Mouse (Mus musculus) intestine, postnatal 0 days (tissue): Measurements from ENCODE around the gene I830077J02Rik. TPM values are rescaled to one million over a fixed set of nuclear protein-coding genes. Genes with fewer than 3 reads are reported as not detected.
A peak's percentile ranks its signal among the peaks of the same experiment; 100 is the strongest.

Experiments
- ATAC-seq: fragments of 200-750 bp; cut with Nextera tagmentation; 2 replicates; pipeline ENCODE4 v1.8.0; 2017; ENCODE audit warnings: mild to moderate bottlenecking, moderate TSS enrichment, moderate library complexity
- H3K27ac ChIP-seq: fragments of 300-500 bp; sonication (generic); 2 replicates; pipeline ENCODE4 v1.5.1; 2014; ENCODE audit warnings: mild to moderate bottlenecking, low read depth, low read length, moderate library complexity
- H3K27me3 ChIP-seq: fragments of 300-500 bp; sonication (generic); replicated peaks from 2 replicates; pipeline ENCODE4 v1.6.1; 2014; ENCODE audit warnings: low read length, mixed read lengths; ENCODE audit not compliant: control insufficient read depth, insufficient read depth
- H3K36me3 ChIP-seq: fragments of 300-500 bp; sonication (generic); 2 replicates; pipeline ENCODE4 v1.6.1; 2014; ENCODE audit warnings: mild to moderate bottlenecking, moderate library complexity; ENCODE audit not compliant: control insufficient read depth, insufficient read depth
- H3K4me1 ChIP-seq: fragments of 300-500 bp; sonication (generic); replicated peaks from 2 replicates; pipeline ENCODE4 v1.6.1; 2014; ENCODE audit warnings: antibody characterized with exemption, low read length, mixed read lengths; ENCODE audit not compliant: control insufficient read depth, insufficient read depth
- H3K4me2 ChIP-seq: fragments of 300-500 bp; sonication (generic); replicated peaks from 2 replicates; pipeline ENCODE4 v1.6.1; 2014; ENCODE audit warnings: low read depth, mild to moderate bottlenecking, moderate library complexity
- H3K4me3 ChIP-seq: fragments of 300-500 bp; sonication (generic); 2 replicates; pipeline ENCODE4 v1.5.1; 2014; ENCODE audit warnings: low read depth, low read length
- H3K9ac ChIP-seq: fragments of 300-500 bp; sonication (generic); 2 replicates; pipeline ENCODE4 v1.6.1; 2014; ENCODE audit warnings: mild to moderate bottlenecking, low read depth, low read length
- H3K9me3 ChIP-seq: fragments of 300-500 bp; sonication (generic); 2 replicates; pipeline ENCODE4 v1.6.1; 2016; ENCODE audit warnings: mixed run types; ENCODE audit not compliant: control insufficient read depth
- CTCF ChIP-seq: sonication (generic); IDR thresholded peaks from 2 replicates; pipeline ENCODE4 v1.5.1; 2016; ENCODE audit warnings: low read depth, mild to moderate bottlenecking, control low read depth, antibody characterized with exemption, moderate library complexity
- WGBS: fragments of 180-500 bp; shearing (Covaris S2); extraction: QIAGEN DNeasy Blood & Tissue Kit; methylation state at CpG from one replicate; pipeline ENCODE4 v1.1.7; 2014; 5-methylcytosine and 5-hydroxymethylcytosine counted together
- polyA plus RNA-seq: library from polyadenylated mRNA; unstranded; fragments of >200 nt; fragmentation: Nextera tagmentation; extraction: Ambion mirVana; gene quantifications from 2 replicates; pipeline ENCODE4 v1.2.1, GENCODE M21; 2015

The I830077J02Rik gene
- polyA plus RNA-seq, 1 experiment from 2014 or later: 0.89 TPM

GRCm38 (mm10) chr3:105959585-105959984 lies 27.1 kb upstream of the I830077J02Rik start:
- no peaks in the 10 kb centered on the region for H3K9me3 ChIP-seq
- H3K4me2 ChIP-seq: peak overlapping the region; percentile 95
- H3K4me1 ChIP-seq: no peaks in the 10 kb centered on the region; the same call in 1 of the 2 replicates
- H3K9ac ChIP-seq: peak overlapping the region; percentile 96
- peak overlapping the region; percentile 91 for H3K4me3 ChIP-seq
- peak overlapping the region; percentile 60; the same call in 1 of the 2 replicates for H3K27ac ChIP-seq
- peak; percentile 60 for ATAC-seq
- peaks cover 30% of the 10 kb centered on the region for H3K36me3 ChIP-seq
- TF ChIP-seq CTCF: no peak
- whole genome bisulfite sequencing: 0% methylated on average over 26 of the region's 26 CpGs
- H3K27me3 ChIP-seq: no peaks in the 10 kb centered on the region

GRCm38 (mm10) chr3:105958974-105959580 lies 26.6 kb upstream of the I830077J02Rik start, which contains the start of gene Wdr77:
Gene Wdr77, plus strand, starts transcription at chr3:105959369.
- peak within 1 kb of the TSS; percentile 96 for H3K9ac ChIP-seq
- H3K4me3 ChIP-seq: peak within 1 kb of the TSS; percentile 91
- peak within 1 kb of the TSS; percentile 95 for H3K4me2 ChIP-seq
- H3K27ac ChIP-seq: peak within 1 kb of the TSS; percentile 92
- no peak for TF ChIP-seq CTCF
- no peaks in the 10 kb centered on the region; the same call in 1 of the 2 replicates for H3K4me1 ChIP-seq
- no peaks in the 10 kb centered on the region for H3K27me3 ChIP-seq
- peaks cover 28% of the 10 kb centered on the region for H3K36me3 ChIP-seq
- H3K9me3 ChIP-seq: no peaks in the 10 kb centered on the region
- WGBS: under 1% methylated on average over 52 of the region's 52 CpGs
- ATAC-seq: peak; percentile 97

GRCm38 (mm10) chr3:105958204-105958603 lies 25.7 kb upstream of the I830077J02Rik start:
- Histone ChIP-seq H3K36me3 (peaks cover 24% of the 10 kb centered on the region), H3K4me2 (peak overlapping the region; percentile 64), H3K27me3 (no peaks in the 10 kb centered on the region), H3K27ac (no peak overlapping the region), H3K9me3 (no peaks in the 10 kb centered on the region), H3K4me1 (no peaks in the 10 kb centered on the region; the same call in 1 of the 2 replicates), H3K4me3 (peak overlapping the region; percentile 91), H3K9ac (peak overlapping the region; percentile 95)
- ATAC-seq: no peak
- WGBS: 32% methylated on average over 5 of the region's 5 CpGs
- no peak for TF ChIP-seq CTCF

GRCm38 (mm10) chr3:105957235-105957634 lies 24.8 kb upstream of the I830077J02Rik start:
- H3K9ac ChIP-seq: no peak overlapping the region
- no peaks in the 10 kb centered on the region; the same call in 1 of the 2 replicates for H3K4me1 ChIP-seq
- H3K27me3 ChIP-seq: no peaks in the 10 kb centered on the region
- no peaks in the 10 kb centered on the region for H3K9me3 ChIP-seq
- ATAC-seq: no peak
- peaks cover 22% of the 10 kb centered on the region for H3K36me3 ChIP-seq
- H3K27ac ChIP-seq: no peak overlapping the region
- peak; percentile 31; the same call in 1 of the 2 replicates for TF ChIP-seq CTCF
- no peak overlapping the region; the same call in 1 of the 2 replicates for H3K4me2 ChIP-seq
- 90% methylated on average over 1 of the region's 1 CpGs for WGBS
- no peak overlapping the region for H3K4me3 ChIP-seq

GRCm38 (mm10) chr3:105951348-105951747 lies 18.9 kb upstream of the I830077J02Rik start:
- TF ChIP-seq CTCF: no peak
- Histone ChIP-seq H3K4me1 (no peaks in the 10 kb centered on the region), H3K36me3 (peaks cover 55% of the 10 kb centered on the region), H3K27me3 (no peaks in the 10 kb centered on the region), H3K27ac (no peak overlapping the region), H3K4me3 (no peak overlapping the region), H3K4me2 (no peak overlapping the region), H3K9ac (no peak overlapping the region), H3K9me3 (no peaks in the 10 kb centered on the region)
- 95% methylated on average over 7 of the region's 7 CpGs for WGBS
- ATAC-seq: no peak

- Histone ChIP-seq H3K9me3 (no peaks in the 10 kb centered on the region), H3K36me3 (peaks cover 14% of the 10 kb centered on the region; the same call in 1 of the 2 replicates), H3K27me3 (no peaks in the 10 kb centered on the region), H3K4me1 (no peaks in the 10 kb centered on the region), H3K9ac (no peak overlapping the region), H3K27ac (no peak overlapping the region), H3K4me3 (no peak overlapping the region), H3K4me2 (no peak overlapping the region)
- no peak for TF ChIP-seq CTCF
- no peak for ATAC-seq
- 80% methylated on average over 4 of the region's 4 CpGs for WGBS
Measured at GRCm38 (mm10) chr3:105936111-105936510, 3.6 kb upstream of the I830077J02Rik start.
